Mouse (Mus musculus): ENCODE results near the gene Gphn. TPM values are rescaled to one million over a fixed set of nuclear protein-coding genes. Genes with fewer than 3 reads are reported as not detected.
A peak's percentile ranks its signal among the peaks of the same experiment; 100 is the strongest.

The Gphn gene
- polyA plus RNA-seq, 1 experiment from 2014 or later: 30.6 TPM

- Histone ChIP-seq H3K36me3 (no peaks in the 10 kb centered on the region), H3K9me3 (no peaks in the 10 kb centered on the region), H3K4me3 (peak overlapping the region; percentile 81), H3K27me3 (no peaks in the 10 kb centered on the region), H3K27ac (replicated peaks) (peak overlapping the region; percentile 99), H3K4me2 (replicated peaks) (peak overlapping the region; percentile 54), H3K9ac (replicated peaks) (peak overlapping the region; percentile 84), H3K4me1 (peaks cover 15% of the 10 kb centered on the region)
- under 1% methylated on average over 56 of the region's 57 CpGs for WGBS
- ATAC-seq (replicated peaks): peak; percentile 43
Measured at GRCm38 (mm10) chr12:78227021-78227932, 1.1 kb downstream of the Gphn start.

- H3K27me3 ChIP-seq: no peaks in the 10 kb centered on the region
- H3K9me3 ChIP-seq: no peaks in the 10 kb centered on the region
- WGBS: 42% methylated on average over 4 of the region's 4 CpGs
- H3K4me2 ChIP-seq (replicated peaks): peak overlapping the region; percentile 54
- no peaks in the 10 kb centered on the region for H3K36me3 ChIP-seq
- peak overlapping the region; percentile 84 for H3K9ac ChIP-seq (replicated peaks)
- peaks cover 15% of the 10 kb centered on the region for H3K4me1 ChIP-seq
- peak overlapping the region; percentile 81 for H3K4me3 ChIP-seq
- no peak for ATAC-seq (replicated peaks)
- peak overlapping the region; percentile 99 for H3K27ac ChIP-seq (replicated peaks)
Measured at GRCm38 (mm10) chr12:78228139-78228538, 2.0 kb downstream of the Gphn start.

DNA sequence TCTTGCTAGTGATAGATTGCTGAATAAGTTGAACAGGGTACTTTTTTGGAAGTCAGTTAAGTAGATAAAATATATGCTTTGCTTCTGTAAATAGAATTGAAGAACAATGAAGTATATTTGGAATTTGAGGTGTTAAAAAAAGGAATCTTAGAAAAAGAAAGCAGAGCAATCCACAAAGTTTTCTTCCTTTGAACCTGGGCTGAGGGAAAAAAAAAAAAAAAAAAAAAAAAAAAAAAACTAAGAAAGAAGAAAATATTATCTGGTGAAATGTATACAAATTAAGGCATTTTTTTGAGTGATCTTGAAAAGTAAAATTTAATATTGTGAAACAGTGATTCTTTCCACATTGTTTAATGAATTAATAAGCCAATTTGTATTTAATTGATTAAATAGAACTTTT lies 6.4 kb downstream of the Gphn start:
- Histone ChIP-seq H3K9me3 (no peaks in the 10 kb centered on the region), H3K4me1 (peaks cover 12% of the 10 kb centered on the region), H3K36me3 (no peaks in the 10 kb centered on the region), H3K9ac (replicated peaks) (no peak overlapping the region), H3K4me2 (replicated peaks) (no peak overlapping the region), H3K27me3 (no peaks in the 10 kb centered on the region), H3K4me3 (no peak overlapping the region), H3K27ac (replicated peaks) (no peak overlapping the region)
- no peak for ATAC-seq (replicated peaks)

DNA sequence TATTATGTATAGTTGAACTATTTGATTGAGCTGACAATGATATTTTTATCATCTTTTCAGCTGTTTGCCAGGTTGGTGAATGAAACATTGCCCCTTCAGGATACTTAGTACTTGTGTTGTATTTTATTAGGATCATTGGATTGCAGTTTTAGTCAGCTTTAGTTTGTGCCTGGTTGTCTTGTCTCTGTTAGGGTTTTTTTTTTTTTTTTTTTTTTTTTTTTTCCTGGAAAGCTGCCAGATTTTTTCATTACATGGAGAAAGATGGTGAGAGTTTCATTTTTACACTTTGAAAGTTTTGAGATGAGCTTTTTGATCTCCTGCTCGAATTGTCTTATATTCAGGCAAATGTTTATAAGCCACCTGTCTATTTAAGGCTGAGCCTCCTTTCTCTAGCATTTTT lies 22.2 kb downstream of the Gphn start:
- H3K4me1 ChIP-seq: no peaks in the 10 kb centered on the region
- H3K9me3 ChIP-seq: no peaks in the 10 kb centered on the region
- no peak for ATAC-seq (replicated peaks)
- no peak overlapping the region for H3K4me2 ChIP-seq (replicated peaks)
- WGBS: 50% methylated on average over 1 of the region's 1 CpGs
- no peaks in the 10 kb centered on the region for H3K36me3 ChIP-seq
- no peak overlapping the region for H3K4me3 ChIP-seq
- no peak overlapping the region for H3K9ac ChIP-seq (replicated peaks)
- H3K27ac ChIP-seq (replicated peaks): no peak overlapping the region
- H3K27me3 ChIP-seq: no peaks in the 10 kb centered on the region

DNA sequence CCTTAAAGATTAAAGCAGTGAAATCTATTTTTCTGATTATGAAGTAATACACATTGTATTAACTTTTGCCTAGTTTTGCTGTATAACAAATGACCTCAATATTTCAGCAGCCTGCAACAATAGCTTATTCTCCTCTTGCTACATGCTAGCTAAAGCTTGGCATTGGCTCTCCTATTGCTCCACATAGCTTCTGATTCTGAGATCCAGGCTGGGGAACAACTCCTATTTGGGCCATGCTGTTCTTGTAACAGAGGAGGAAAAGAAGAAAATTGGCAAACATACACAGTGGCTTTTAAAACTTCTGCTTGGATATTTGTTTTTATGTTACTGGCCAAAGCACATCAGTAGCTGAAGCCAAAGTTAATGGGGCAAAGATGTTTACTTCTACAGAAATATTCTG lies 23.0 kb downstream of the Gphn start:
- H3K9me3 ChIP-seq: no peaks in the 10 kb centered on the region
- ATAC-seq (replicated peaks): no peak
- no peaks in the 10 kb centered on the region for H3K27me3 ChIP-seq
- no peak overlapping the region for H3K4me3 ChIP-seq
- no peak overlapping the region for H3K4me2 ChIP-seq (replicated peaks)
- no peaks in the 10 kb centered on the region for H3K4me1 ChIP-seq
- H3K9ac ChIP-seq (replicated peaks): no peak overlapping the region
- no peaks in the 10 kb centered on the region for H3K36me3 ChIP-seq
- no peak overlapping the region for H3K27ac ChIP-seq (replicated peaks)

DNA sequence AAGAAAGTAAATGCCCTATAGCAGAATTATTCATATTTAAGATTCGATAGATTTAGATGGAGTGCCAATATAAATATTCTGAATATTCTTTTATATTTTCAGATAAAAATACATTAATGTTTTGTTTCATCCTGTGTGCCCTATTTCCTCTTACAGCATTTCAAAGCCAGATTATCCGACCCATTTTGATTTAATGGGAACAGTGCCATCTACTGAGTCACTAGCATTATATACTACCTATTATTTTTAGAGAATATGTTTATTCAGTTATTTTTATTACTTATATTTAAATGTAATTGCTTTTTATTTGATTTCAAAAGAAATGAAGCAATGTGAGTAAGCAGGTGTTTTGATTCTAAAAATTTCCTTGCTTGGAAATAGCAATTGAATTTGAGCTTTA lies 51.2 kb downstream of the Gphn start:
- no peaks in the 10 kb centered on the region for H3K36me3 ChIP-seq
- H3K9ac ChIP-seq (replicated peaks): no peak overlapping the region
- H3K4me2 ChIP-seq (replicated peaks): no peak overlapping the region
- H3K4me3 ChIP-seq: no peak overlapping the region
- H3K4me1 ChIP-seq: no peaks in the 10 kb centered on the region
- no peaks in the 10 kb centered on the region; the same call in 1 of the 2 replicates for H3K9me3 ChIP-seq
- no peak overlapping the region for H3K27ac ChIP-seq (replicated peaks)
- no peaks in the 10 kb centered on the region for H3K27me3 ChIP-seq
- 69% methylated on average over 2 of the region's 2 CpGs for WGBS
- ATAC-seq (replicated peaks): no peak

- H3K4me3 ChIP-seq: no peak overlapping the region
- H3K9me3 ChIP-seq: no peaks in the 10 kb centered on the region
- no peaks in the 10 kb centered on the region for H3K4me1 ChIP-seq
- no peak overlapping the region for H3K9ac ChIP-seq (replicated peaks)
- H3K36me3 ChIP-seq: no peaks in the 10 kb centered on the region
- 95% methylated on average over 1 of the region's 1 CpGs for WGBS
- no peak overlapping the region for H3K4me2 ChIP-seq (replicated peaks)
- ATAC-seq (replicated peaks): no peak
- no peaks in the 10 kb centered on the region for H3K27me3 ChIP-seq
- H3K27ac ChIP-seq (replicated peaks): no peak overlapping the region
Measured at GRCm38 (mm10) chr12:78290384-78290783, 64.2 kb downstream of the Gphn start.

DNA sequence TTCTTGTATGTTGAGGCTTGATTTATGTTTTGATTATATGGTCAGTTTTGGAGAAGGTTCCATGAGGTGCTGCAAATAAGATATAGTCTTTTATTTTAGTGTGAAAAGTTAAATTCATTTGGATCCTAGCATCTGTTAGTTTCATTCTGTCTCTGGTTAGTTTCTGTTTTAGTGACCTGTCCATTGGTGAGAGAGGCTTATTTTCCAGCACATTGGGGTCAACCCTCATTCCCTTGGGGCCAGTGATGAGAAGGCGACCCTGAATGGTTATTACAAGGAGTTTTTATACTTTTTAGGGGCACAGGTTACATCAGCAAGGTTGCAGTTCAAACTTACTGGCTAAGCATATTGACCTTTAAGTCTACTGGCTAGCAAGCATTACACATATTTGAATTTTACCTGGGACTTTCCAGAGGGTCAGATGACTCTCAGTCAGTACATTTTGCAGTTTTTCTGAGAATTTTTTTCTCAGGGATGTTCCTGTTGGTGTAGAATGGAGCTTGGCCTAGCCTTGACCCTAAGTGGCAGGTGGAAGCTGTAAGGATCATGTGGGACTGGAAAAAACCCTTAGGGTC lies 72.7 kb downstream of the Gphn start:
- no peak for ATAC-seq (replicated peaks)
- Histone ChIP-seq H3K27me3 (no peaks in the 10 kb centered on the region), H3K4me1 (no peaks in the 10 kb centered on the region), H3K9ac (replicated peaks) (no peak overlapping the region), H3K36me3 (no peaks in the 10 kb centered on the region), H3K9me3 (no peaks in the 10 kb centered on the region), H3K4me3 (no peak overlapping the region), H3K27ac (replicated peaks) (no peak overlapping the region), H3K4me2 (replicated peaks) (no peak overlapping the region)
- 95% methylated on average over 1 of the region's 1 CpGs for WGBS

DNA sequence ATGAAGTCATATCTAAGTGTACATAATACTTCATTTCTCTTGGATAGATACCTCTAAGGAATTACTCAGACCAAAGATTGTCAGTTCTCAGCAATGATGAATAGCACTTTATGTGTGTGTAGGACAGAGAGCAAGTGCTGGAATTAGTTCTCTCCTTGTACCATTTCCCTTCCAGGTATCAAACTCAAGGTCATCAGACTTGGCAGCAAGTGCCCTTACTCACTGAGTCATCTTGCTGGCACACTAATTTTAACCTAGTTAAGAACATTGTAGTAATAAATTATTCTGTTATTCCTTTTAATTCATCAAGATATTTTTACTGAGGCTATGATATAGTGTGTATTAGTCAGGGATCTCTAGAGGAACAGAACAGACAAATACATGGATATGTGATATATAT lies 88.9 kb downstream of the Gphn start:
- no peak for ATAC-seq (replicated peaks)
- H3K9me3 ChIP-seq: no peaks in the 10 kb centered on the region
- no peak overlapping the region for H3K9ac ChIP-seq (replicated peaks)
- H3K36me3 ChIP-seq: no peaks in the 10 kb centered on the region
- H3K27me3 ChIP-seq: no peaks in the 10 kb centered on the region
- H3K27ac ChIP-seq (replicated peaks): no peak overlapping the region
- H3K4me2 ChIP-seq (replicated peaks): no peak overlapping the region
- H3K4me1 ChIP-seq: no peaks in the 10 kb centered on the region
- no peak overlapping the region for H3K4me3 ChIP-seq

- Histone ChIP-seq H3K9ac (replicated peaks) (no peak overlapping the region), H3K4me1 (no peaks in the 10 kb centered on the region), H3K36me3 (no peaks in the 10 kb centered on the region), H3K4me2 (replicated peaks) (no peak overlapping the region), H3K9me3 (no peaks in the 10 kb centered on the region), H3K27me3 (no peaks in the 10 kb centered on the region), H3K27ac (replicated peaks) (no peak overlapping the region), H3K4me3 (no peak overlapping the region)
- no peak for ATAC-seq (replicated peaks)
- WGBS: 92% methylated on average over 4 of the region's 4 CpGs
Measured at GRCm38 (mm10) chr12:78327946-78328345, 101.8 kb downstream of the Gphn start.

GRCm38 (mm10) chr12:78332107-78332506 lies 105.9 kb downstream of the Gphn start:
- WGBS: 57% methylated on average over 3 of the region's 3 CpGs
- Histone ChIP-seq H3K27me3 (no peaks in the 10 kb centered on the region), H3K9me3 (no peaks in the 10 kb centered on the region), H3K9ac (replicated peaks) (no peak overlapping the region), H3K4me3 (no peak overlapping the region), H3K27ac (replicated peaks) (no peak overlapping the region), H3K36me3 (no peaks in the 10 kb centered on the region), H3K4me2 (replicated peaks) (no peak overlapping the region), H3K4me1 (no peaks in the 10 kb centered on the region)
- ATAC-seq (replicated peaks): peak; percentile 83

- H3K9ac ChIP-seq (replicated peaks): no peak overlapping the region
- no peak overlapping the region for H3K4me3 ChIP-seq
- no peaks in the 10 kb centered on the region for H3K4me1 ChIP-seq
- H3K36me3 ChIP-seq: no peaks in the 10 kb centered on the region
- no peaks in the 10 kb centered on the region for H3K27me3 ChIP-seq
- 85% methylated on average over 2 of the region's 2 CpGs for WGBS
- H3K4me2 ChIP-seq (replicated peaks): no peak overlapping the region
- no peak for ATAC-seq (replicated peaks)
- H3K9me3 ChIP-seq: no peaks in the 10 kb centered on the region
- H3K27ac ChIP-seq (replicated peaks): no peak overlapping the region
Measured at GRCm38 (mm10) chr12:78356472-78356871, 130.3 kb downstream of the Gphn start.

GRCm38 (mm10) chr12:78389267-78389666 lies 163.1 kb downstream of the Gphn start:
- Histone ChIP-seq H3K36me3 (0 out of 2 replicates have a peak, but pooled peaks cover 2% of the 10 kb centered on the region), H3K9me3 (no peaks in the 10 kb centered on the region), H3K4me2 (replicated peaks) (no peak overlapping the region), H3K27ac (replicated peaks) (no peak overlapping the region), H3K4me1 (no peaks in the 10 kb centered on the region), H3K4me3 (no peak overlapping the region), H3K9ac (replicated peaks) (no peak overlapping the region), H3K27me3 (no peaks in the 10 kb centered on the region)
- no peak for ATAC-seq (replicated peaks)

All from forebrain, embryonic 15.5 days (tissue).